Mouse (Mus musculus) hindbrain, embryonic 12.5 days (tissue): ENCODE data around the gene Idua. TPM values are rescaled to one million over a fixed set of nuclear protein-coding genes. Genes with fewer than 3 reads are reported as not detected.
A peak's percentile ranks its signal among the peaks of the same experiment; 100 is the strongest.

Source experiments
- ATAC-seq: fragments of 200-750 bp; cut with Nextera tagmentation; 2 replicates; pipeline ENCODE4 v1.8.0; 2017; ENCODE audit warnings: moderate TSS enrichment; ENCODE audit not compliant: low FRiP score
- H3K27ac ChIP-seq: fragments of 300-500 bp; sonication (generic); 2 replicates; pipeline ENCODE4 v1.5.1; 2016; ENCODE audit warnings: mild to moderate bottlenecking
- H3K27me3 ChIP-seq: fragments of 300-500 bp; sonication (generic); 2 replicates; pipeline ENCODE4 v1.6.1; 2016; ENCODE audit warnings: mild to moderate bottlenecking
- H3K36me3 ChIP-seq: fragments of 300-500 bp; sonication (generic); 2 replicates; pipeline ENCODE4 v1.6.1; 2016; ENCODE audit warnings: mild to moderate bottlenecking
- H3K4me1 ChIP-seq: fragments of 300-500 bp; sonication (generic); 2 replicates; pipeline ENCODE4 v1.6.1; 2016
- H3K4me2 ChIP-seq: fragments of 300-500 bp; sonication (generic); replicated peaks from 2 replicates; pipeline ENCODE4 v1.6.1; 2016; ENCODE audit warnings: mild to moderate bottlenecking
- H3K4me3 ChIP-seq: fragments of 300-500 bp; sonication (generic); 2 replicates; pipeline ENCODE4 v1.5.1; 2016; ENCODE audit warnings: mild to moderate bottlenecking
- H3K9ac ChIP-seq: fragments of 300-500 bp; sonication (generic); 2 replicates; pipeline ENCODE4 v1.6.1; 2016; ENCODE audit warnings: mild to moderate bottlenecking, moderate library complexity
- H3K9me3 ChIP-seq: fragments of 300-500 bp; sonication (generic); replicated peaks from 2 replicates; pipeline ENCODE4 v1.6.1; 2016; ENCODE audit warnings: mild to moderate bottlenecking
- WGBS: fragments of 180-500 bp; shearing (Covaris S2); methylation state at CpG from one replicate; pipeline ENCODE4 v1.1.7; 2016; 5-methylcytosine and 5-hydroxymethylcytosine counted together
- polyA plus RNA-seq: library from polyadenylated mRNA; unstranded; fragments of >200 nt; fragmentation: Nextera tagmentation; extraction: Ambion mirVana; gene quantifications from 2 replicates; pipeline ENCODE4 v1.2.1, GENCODE M21; 2016

The Idua gene
- polyA plus RNA-seq, 1 experiment from 2014 or later = 12.9 TPM

DNA sequence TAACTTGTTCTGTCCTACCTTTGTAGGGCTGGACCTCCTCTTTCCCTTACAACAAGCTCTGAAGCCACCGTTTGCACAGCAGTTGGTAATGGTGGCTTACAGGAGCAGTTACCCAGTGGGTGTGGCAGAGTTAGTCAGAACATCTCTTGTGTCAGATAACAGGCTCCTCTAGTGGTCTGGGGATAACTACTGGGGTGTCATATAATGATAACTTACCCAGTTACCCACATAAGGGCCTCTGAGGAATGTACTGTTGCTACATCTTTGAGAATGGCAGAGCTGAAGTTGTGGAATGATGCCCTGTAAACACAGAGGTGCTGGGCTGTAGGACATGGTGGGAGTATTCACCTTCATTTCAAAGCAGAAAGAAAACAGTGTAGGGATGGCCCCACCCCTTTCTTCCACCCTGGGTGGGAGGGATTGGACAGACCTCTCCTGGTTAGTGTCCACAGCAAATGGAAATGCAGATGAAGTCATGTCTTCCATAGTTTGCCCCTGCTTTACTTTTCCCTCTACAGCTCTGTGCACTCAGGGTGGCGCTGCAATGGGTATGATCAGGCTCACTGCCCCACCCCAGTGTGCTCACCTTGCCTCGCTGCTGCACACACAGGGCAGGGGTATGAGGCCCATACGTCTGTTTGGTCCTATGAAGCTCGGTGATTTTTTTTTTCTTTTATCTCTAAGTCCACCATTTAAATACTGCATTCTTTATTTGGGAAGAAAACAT, 16.8 kb downstream of the Idua start:
- Histone ChIP-seq H3K27ac (peak overlapping the region; percentile 86), H3K9ac (peak overlapping the region; percentile 54; the same call in 1 of the 2 replicates), H3K27me3 (no peaks in the 10 kb centered on the region), H3K4me3 (peak overlapping the region; percentile 28), H3K4me1 (peaks cover 12% of the 10 kb centered on the region), H3K9me3 (no peaks in the 10 kb centered on the region), H3K4me2 (peak overlapping the region; percentile 51), H3K36me3 (peaks cover 10% of the 10 kb centered on the region)
- 18% methylated on average over 5 of the region's 5 CpGs for WGBS
- peak; percentile 62 for ATAC-seq

DNA sequence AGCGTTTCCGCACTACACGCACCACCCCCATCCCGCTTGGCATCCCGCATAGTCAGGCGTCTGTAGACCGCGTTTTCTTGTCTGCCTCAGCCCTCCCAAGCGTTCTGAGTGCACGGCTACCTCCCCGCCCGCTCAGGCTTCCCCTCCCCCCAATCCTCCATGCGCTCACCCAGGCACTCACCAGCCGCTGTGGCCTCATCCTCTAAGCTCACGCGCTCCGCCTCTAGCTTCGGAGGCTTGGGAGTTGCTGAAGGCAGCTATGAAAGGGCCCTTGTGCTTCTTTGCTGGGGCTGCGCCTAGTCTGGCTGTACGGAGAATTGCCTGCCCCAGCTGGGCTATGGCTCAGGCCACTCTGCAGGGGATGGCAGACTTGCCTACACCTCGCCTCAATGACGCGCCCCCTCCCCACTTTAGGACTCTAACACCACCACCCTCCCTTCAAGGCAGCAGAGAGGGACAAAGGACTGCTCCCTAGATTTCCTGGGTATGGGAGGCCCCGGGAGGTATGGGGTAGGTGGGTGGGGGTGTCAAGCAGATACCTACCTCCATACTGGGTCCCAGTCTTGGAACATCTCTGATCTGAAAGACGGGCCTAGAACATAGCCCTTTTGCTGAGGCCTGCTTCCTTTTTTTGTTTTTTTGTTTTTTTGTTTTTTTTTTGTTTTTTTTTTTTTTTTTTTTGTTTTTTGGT, 17.6 kb downstream of the Idua start:
- WGBS = 2% methylated on average over 25 of the region's 25 CpGs
- Histone ChIP-seq H3K9ac (peak overlapping the region; percentile 54), H3K9me3 (no peaks in the 10 kb centered on the region), H3K27me3 (no peaks in the 10 kb centered on the region), H3K36me3 (peaks cover 1% of the 10 kb centered on the region; the same call in 1 of the 2 replicates), H3K4me1 (peaks cover 12% of the 10 kb centered on the region), H3K27ac (peak overlapping the region; percentile 86), H3K4me3 (peak overlapping the region; percentile 28), H3K4me2 (peak overlapping the region; percentile 51)
- ATAC-seq = peak; percentile 92

GRCm38 (mm10) chr5:108678296-108678854, 18.2 kb downstream of the Idua start:
- H3K27me3 ChIP-seq = no peaks in the 10 kb centered on the region
- WGBS = 90% methylated on average over 6 of the region's 6 CpGs

DNA sequence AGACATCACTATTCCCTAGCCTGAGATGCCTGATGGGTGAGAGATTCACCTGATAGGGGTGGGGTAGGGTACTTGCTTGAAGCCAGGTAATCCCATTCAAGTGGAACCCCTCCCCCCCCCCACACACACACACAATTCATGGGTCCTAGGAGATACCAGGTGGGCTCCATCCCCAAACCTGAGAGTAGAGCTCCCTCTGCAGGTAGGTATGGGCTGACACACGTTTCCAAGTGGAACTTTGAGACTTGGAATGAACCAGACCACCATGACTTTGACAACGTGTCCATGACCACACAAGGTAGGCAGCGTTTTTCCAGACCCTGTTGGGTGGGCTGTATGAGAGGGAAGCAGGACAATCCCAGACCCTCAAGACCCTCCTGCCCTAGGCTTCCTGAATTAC, 19.8 kb downstream of the Idua start:
- Histone ChIP-seq H3K27ac (no peak overlapping the region), H3K9ac (no peak overlapping the region), H3K4me1 (peaks cover 12% of the 10 kb centered on the region), H3K4me3 (no peak overlapping the region), H3K27me3 (no peaks in the 10 kb centered on the region), H3K36me3 (no peaks in the 10 kb centered on the region), H3K4me2 (no peak overlapping the region), H3K9me3 (no peaks in the 10 kb centered on the region)
- WGBS = 57% methylated on average over 3 of the region's 3 CpGs
- no peak for ATAC-seq

More at GRCm38 (mm10) chr5:108678296-108678854, 18.2 kb downstream of the Idua start:
- peaks cover 12% of the 10 kb centered on the region for H3K4me1 ChIP-seq
- H3K27ac ChIP-seq = no peak overlapping the region; the same call in 1 of the 2 replicates
- H3K4me2 ChIP-seq = no peak overlapping the region
- H3K9ac ChIP-seq = no peak overlapping the region
- H3K9me3 ChIP-seq = no peaks in the 10 kb centered on the region
- H3K36me3 ChIP-seq = no peaks in the 10 kb centered on the region; the same call in 1 of the 2 replicates
- no peak for ATAC-seq
- no peak overlapping the region for H3K4me3 ChIP-seq

DNA sequence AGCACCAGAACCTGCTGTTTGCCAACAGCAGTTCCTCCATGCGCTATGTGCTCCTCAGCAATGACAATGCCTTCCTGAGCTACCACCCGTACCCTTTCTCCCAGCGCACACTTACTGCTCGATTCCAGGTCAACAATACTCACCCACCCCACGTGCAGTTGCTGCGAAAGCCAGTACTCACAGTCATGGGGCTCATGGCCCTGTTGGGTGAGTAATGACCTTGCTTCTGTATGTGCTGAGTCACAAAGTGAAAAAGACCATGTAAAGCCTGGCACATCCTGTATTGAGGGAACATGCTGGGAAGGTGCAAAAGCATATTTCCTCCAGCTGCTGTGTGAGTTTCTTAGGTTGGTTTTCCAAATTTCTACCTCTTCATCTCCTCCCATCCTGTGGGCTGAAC, 20.7 kb downstream of the Idua start:
- Histone ChIP-seq H3K36me3 (no peaks in the 10 kb centered on the region), H3K4me2 (no peak overlapping the region), H3K4me3 (no peak overlapping the region), H3K9me3 (no peaks in the 10 kb centered on the region), H3K9ac (no peak overlapping the region), H3K4me1 (peaks cover 12% of the 10 kb centered on the region), H3K27me3 (no peaks in the 10 kb centered on the region), H3K27ac (no peak overlapping the region)
- ATAC-seq = no peak
- WGBS = 87% methylated on average over 6 of the region's 6 CpGs

- Histone ChIP-seq H3K4me2 (no peak overlapping the region), H3K4me3 (no peak overlapping the region), H3K9me3 (no peaks in the 10 kb centered on the region), H3K27me3 (peaks cover 25% of the 10 kb centered on the region), H3K9ac (no peak overlapping the region), H3K36me3 (no peaks in the 10 kb centered on the region), H3K4me1 (peaks cover 11% of the 10 kb centered on the region), H3K27ac (no peak overlapping the region)
- no peak for ATAC-seq
- WGBS = 70% methylated on average over 5 of the region's 5 CpGs
Measured at GRCm38 (mm10) chr5:108689091-108689490, 29.0 kb downstream of the Idua start.

DNA sequence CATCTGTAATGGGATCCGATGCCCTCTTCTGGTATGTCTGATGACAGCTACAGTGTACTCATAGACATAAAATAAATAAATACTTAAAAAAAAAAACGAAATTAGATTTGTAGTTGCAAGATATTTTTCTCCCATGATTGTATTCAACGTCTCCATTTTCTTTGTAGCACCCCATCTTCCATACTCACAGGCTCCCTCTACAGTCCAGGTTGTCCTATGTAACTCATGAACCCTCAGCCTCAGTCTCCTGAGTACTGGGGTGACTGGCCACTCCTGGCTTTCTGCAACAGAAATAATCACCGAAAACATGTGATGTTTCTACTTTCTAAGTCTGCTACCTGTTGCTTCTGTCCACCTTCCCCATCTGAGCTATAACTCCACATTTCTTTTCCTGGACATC, 31.0 kb downstream of the Idua start:
- Histone ChIP-seq H3K4me3 (no peak overlapping the region), H3K4me1 (peaks cover 30% of the 10 kb centered on the region), H3K36me3 (no peaks in the 10 kb centered on the region), H3K9me3 (no peaks in the 10 kb centered on the region), H3K27me3 (peaks cover 25% of the 10 kb centered on the region), H3K27ac (no peak overlapping the region), H3K9ac (no peak overlapping the region), H3K4me2 (no peak overlapping the region)
- WGBS = 78% methylated on average over 4 of the region's 4 CpGs
- ATAC-seq = no peak

DNA sequence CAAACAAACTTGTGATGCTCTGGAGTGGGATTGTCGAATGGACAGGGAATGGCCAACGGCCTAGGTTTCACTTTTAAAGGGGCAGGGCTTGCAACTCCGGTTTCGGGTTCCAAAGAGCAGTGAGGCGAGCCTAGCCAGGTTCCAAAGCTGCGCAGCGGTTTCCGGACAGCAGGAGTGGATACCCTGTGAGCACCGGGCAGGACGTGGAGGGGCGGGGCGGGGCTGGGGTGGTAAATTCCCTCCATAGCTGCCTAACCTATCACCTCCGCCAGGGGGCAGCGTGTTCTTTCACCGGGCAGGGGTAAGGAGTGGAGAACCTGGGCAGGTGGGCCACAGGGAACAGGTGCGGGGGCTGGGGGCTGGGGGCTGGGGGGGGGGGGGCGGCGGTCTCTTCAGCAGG, 32.1 kb downstream of the Idua start, which contains the start of gene Fgfrl1:
Fgfrl1 (plus strand) TSS at position 112 of the 400 bp plus-strand sequence.
- 3% methylated on average over 12 of the region's 18 CpGs for WGBS
- Histone ChIP-seq H3K27ac (no peak within 1 kb of the TSS), H3K4me2 (peak within 1 kb of the TSS; percentile 95), H3K27me3 (peaks cover 25% of the 10 kb centered on the region), H3K4me1 (peaks cover 40% of the 10 kb centered on the region), H3K9me3 (no peaks in the 10 kb centered on the region), H3K4me3 (peak within 1 kb of the TSS; percentile 87), H3K9ac (no peak within 1 kb of the TSS), H3K36me3 (no peaks in the 10 kb centered on the region)
- no peak for ATAC-seq

DNA sequence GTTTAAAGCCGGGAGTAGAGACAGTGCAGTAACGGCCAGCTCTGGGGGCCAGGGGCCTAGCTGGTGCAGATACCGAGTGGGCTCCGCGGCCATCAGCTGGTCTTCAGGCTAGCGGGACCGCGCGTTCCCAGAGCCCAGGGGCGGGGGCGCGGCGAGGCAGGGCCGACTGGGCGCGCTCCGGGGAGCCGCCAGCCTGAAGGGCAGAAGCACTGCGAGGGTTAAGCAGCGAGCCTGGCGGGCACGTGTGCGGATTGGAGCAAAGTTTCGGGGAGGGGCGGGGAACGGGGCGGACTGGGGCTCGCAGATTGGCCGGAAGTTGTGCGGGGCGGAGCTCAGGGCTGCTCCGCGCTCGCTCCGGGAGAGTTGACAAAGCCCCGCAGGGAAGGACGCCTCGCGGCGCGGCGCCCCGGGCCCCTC, 33.7 kb downstream of the Idua start:
- Histone ChIP-seq H3K27me3 (peaks cover 25% of the 10 kb centered on the region), H3K4me2 (peak overlapping the region; percentile 95), H3K4me3 (peak overlapping the region; percentile 87), H3K9ac (peak overlapping the region; percentile 81), H3K27ac (no peak overlapping the region), H3K36me3 (no peaks in the 10 kb centered on the region), H3K9me3 (no peaks in the 10 kb centered on the region), H3K4me1 (peaks cover 49% of the 10 kb centered on the region)
- peak; percentile 95 for ATAC-seq
- WGBS = under 1% methylated on average over 42 of the region's 43 CpGs

DNA sequence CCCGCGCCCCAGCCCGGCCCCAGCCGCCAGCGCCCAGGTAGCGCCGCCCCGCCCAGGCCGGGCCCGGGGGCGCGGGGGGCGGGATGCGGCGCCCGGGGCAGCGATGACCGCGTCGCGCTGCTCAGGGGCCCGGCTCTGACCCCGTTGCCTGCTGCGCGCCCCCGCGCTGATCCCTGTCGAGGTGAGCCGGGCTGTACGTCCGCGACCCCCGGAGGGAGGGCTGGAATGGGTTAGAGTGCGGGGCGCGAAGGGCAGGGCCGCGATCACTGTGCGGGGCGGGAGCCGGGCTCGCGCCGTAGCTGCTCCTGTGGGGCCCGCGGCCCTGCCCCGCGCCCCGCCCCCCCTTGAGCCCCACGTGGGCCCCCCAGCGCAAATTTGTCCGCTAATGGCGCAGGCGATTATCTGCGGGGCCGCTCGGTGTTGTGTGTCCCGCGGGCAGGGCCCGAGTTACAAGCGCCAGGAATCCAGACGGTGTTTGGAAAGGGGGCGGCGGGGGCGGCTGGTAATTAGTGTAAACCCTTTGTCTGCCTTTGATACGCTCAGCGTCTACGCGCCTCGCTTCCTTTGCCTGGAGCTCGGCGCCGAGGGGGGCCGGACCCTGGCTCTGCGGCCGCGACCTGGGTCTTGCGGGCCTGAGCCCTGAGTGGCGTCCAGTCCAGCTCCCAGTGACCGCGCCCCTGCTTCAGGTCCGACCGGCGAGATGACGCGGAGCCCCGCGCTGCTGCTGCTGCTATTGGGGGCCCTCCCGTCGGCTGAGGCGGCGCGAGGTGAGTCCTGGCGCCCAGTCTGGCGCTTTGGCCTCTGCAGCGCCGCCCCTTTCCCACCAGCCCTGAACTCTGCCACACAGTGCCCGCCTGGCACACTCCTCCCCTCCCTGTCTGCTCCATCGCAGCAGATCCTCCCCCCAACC, 34.5 kb downstream of the Idua start:
- ATAC-seq = peak; percentile 58
- peak overlapping the region; percentile 95 for H3K4me2 ChIP-seq

GRCm38 (mm10) chr5:108695861-108696260, 35.7 kb downstream of the Idua start:
- 94% methylated on average over 12 of the region's 12 CpGs for WGBS
- no peaks in the 10 kb centered on the region for H3K36me3 ChIP-seq
- no peak for ATAC-seq
- peaks cover 64% of the 10 kb centered on the region for H3K4me1 ChIP-seq
- no peaks in the 10 kb centered on the region for H3K9me3 ChIP-seq
- no peak overlapping the region for H3K27ac ChIP-seq
- no peak overlapping the region for H3K4me3 ChIP-seq
- no peak overlapping the region for H3K9ac ChIP-seq
- peaks cover 25% of the 10 kb centered on the region for H3K27me3 ChIP-seq
- H3K4me2 ChIP-seq = peak overlapping the region; percentile 95

More for the DNA sequence above, 34.5 kb downstream of the Idua start:
- Histone ChIP-seq H3K4me3 (peak overlapping the region; percentile 87), H3K9ac (peak overlapping the region; percentile 81), H3K9me3 (no peaks in the 10 kb centered on the region), H3K27me3 (peaks cover 25% of the 10 kb centered on the region), H3K27ac (no peak overlapping the region), H3K4me1 (peaks cover 51% of the 10 kb centered on the region), H3K36me3 (no peaks in the 10 kb centered on the region)
- under 1% methylated on average over 84 of the region's 99 CpGs for WGBS
